Mouse (Mus musculus) CH12.LX (cell line): ENCODE measurements around the gene Cacna1i. TPM values are rescaled to one million over a fixed set of nuclear protein-coding genes. Genes with fewer than 3 reads are reported as not detected.

Experiments
- DNase-seq: peaks from one replicate; pipeline ENCODE4 v3.0.0-alpha.2; 2013; ENCODE audit errors: extremely low read depth
- H3K27ac ChIP-seq: 2 replicates; pipeline ENCODE4 v1.5.1; 2012; ENCODE audit warnings: low read depth, mild to moderate bottlenecking, control low read depth, moderate library complexity; ENCODE audit not compliant: insufficient read depth
- H3K27me3 ChIP-seq: replicated peaks from 2 replicates; pipeline ENCODE3; 2012; ENCODE audit warnings: inconsistent platforms
- H3K36me3 ChIP-seq, 2 experiments: replicated peaks in 1 of 2; 2 replicates each; pipeline versions ENCODE3 to v1.6.1; 2012; ENCODE audit warnings: inconsistent platforms in 1 of 2, low read length in 1 of 2, mild to moderate bottlenecking in 1 of 2, mixed read lengths in 1 of 2, moderate library complexity in 1 of 2; ENCODE audit not compliant: control insufficient read depth in 1 of 2, insufficient read depth in 1 of 2
- H3K4me1 ChIP-seq, 2 experiments: 2 replicates each; pipeline ENCODE4 v1.6.1; 2012; ENCODE audit warnings: inconsistent platforms in 1 of 2, moderate library complexity in 1 of 2; ENCODE audit not compliant: insufficient read depth in 2 of 2, control insufficient read depth in 1 of 2
- H3K4me2 ChIP-seq: 2 replicates; pipeline ENCODE4 v1.6.1; 2012; ENCODE audit warnings: low read depth, mild to moderate bottlenecking, control low read depth; ENCODE audit not compliant: poor library complexity, insufficient read depth, severe bottlenecking
- H3K4me3 ChIP-seq, 3 experiments: fragments of 150-350 bp in 1 of 3; sonication (generic) in 1 of 3; replicated peaks in 1 of 3; 2 replicates each; pipeline versions ENCODE3 to v1.5.1; 2011 to 2012; ENCODE audit warnings: low read depth in 2 of 3, low read length in 2 of 3, mild to moderate bottlenecking in 2 of 3, moderate library complexity in 2 of 3, control low read depth in 1 of 3, improper control_type of control experiment in 1 of 3, inconsistent platforms in 1 of 3, mixed read lengths in 1 of 3; ENCODE audit not compliant: poor library complexity in 1 of 3
- H3K79me2 ChIP-seq: replicated peaks from 2 replicates; pipeline ENCODE4 v1.6.1; 2012; ENCODE audit warnings: mild to moderate bottlenecking, moderate library complexity; ENCODE audit not compliant: control insufficient read depth, poor library complexity, insufficient read depth, severe bottlenecking; ENCODE audit errors: extremely low read depth
- H3K9ac ChIP-seq: 2 replicates; pipeline ENCODE4 v1.6.1; 2012; ENCODE audit warnings: low read depth, mild to moderate bottlenecking, control low read depth, moderate library complexity; ENCODE audit not compliant: insufficient read depth
- H3K9me3 ChIP-seq: replicated peaks from 2 replicates; pipeline ENCODE3; 2012; ENCODE audit warnings: low read length, inconsistent platforms, mixed read lengths
- BHLHE40 ChIP-seq: IDR thresholded peaks from 2 replicates; pipeline ENCODE4 v1.6.1; 2011; ENCODE audit warnings: mild to moderate bottlenecking, low read depth, low read length, improper control_type of control experiment
- CHD1 ChIP-seq: IDR thresholded peaks from 2 replicates; pipeline ENCODE4 v1.6.1; 2012; ENCODE audit warnings: low read depth, low read length, improper control_type of control experiment, inconsistent platforms
- ELF1 ChIP-seq: IDR thresholded peaks from 2 replicates; pipeline ENCODE4 v1.6.1; 2014; ENCODE audit warnings: low read depth, mild to moderate bottlenecking, inconsistent platforms, low read length, improper control_type of control experiment
- EP300 ChIP-seq: IDR thresholded peaks from 2 replicates; pipeline ENCODE4 v1.6.1; 2011; ENCODE audit warnings: low read length, improper control_type of control experiment
- ETS1 ChIP-seq: conservative IDR thresholded peaks from 2 replicates; pipeline ENCODE4 v1.6.1; 2012; ENCODE audit warnings: low read depth, mild to moderate bottlenecking, inconsistent platforms, low read length, improper control_type of control experiment, moderate library complexity
- HCFC1 ChIP-seq: IDR thresholded peaks from 2 replicates; pipeline ENCODE4 v1.6.1; 2012; ENCODE audit warnings: low read depth, mild to moderate bottlenecking, inconsistent platforms, low read length, improper control_type of control experiment
- IRF4 ChIP-seq: IDR thresholded peaks from 2 replicates; pipeline ENCODE4 v1.6.1; 2014; ENCODE audit warnings: low read depth, mild to moderate bottlenecking, inconsistent platforms, low read length, improper control_type of control experiment
- MEF2A ChIP-seq: IDR thresholded peaks from 2 replicates; pipeline ENCODE4 v1.6.1; 2014; ENCODE audit warnings: low read depth, mild to moderate bottlenecking, inconsistent platforms, low read length, improper control_type of control experiment, borderline replicate concordance
- MXI1 ChIP-seq: IDR thresholded peaks from 2 replicates; pipeline ENCODE4 v1.6.1; 2011; ENCODE audit warnings: mild to moderate bottlenecking, low read depth, low read length, improper control_type of control experiment
- NELFE ChIP-seq: IDR thresholded peaks from 2 replicates; pipeline ENCODE4 v1.6.1; 2011; ENCODE audit warnings: low read depth, low read length, improper control_type of control experiment
- PAX5 ChIP-seq: IDR thresholded peaks from 2 replicates; pipeline ENCODE4 v1.6.1; 2012; ENCODE audit warnings: low read length, inconsistent platforms, mixed read lengths
- RCOR1 ChIP-seq: conservative IDR thresholded peaks from 2 replicates; pipeline ENCODE4 v1.6.1; 2012; ENCODE audit warnings: low read depth, mild to moderate bottlenecking, inconsistent platforms, low read length, improper control_type of control experiment
- SMC3 ChIP-seq: IDR thresholded peaks from 2 replicates; pipeline ENCODE4 v1.6.1; 2011; ENCODE audit warnings: low read depth, low read length, improper control_type of control experiment
- TCF12 ChIP-seq: IDR thresholded peaks from 2 replicates; pipeline ENCODE4 v1.6.1; 2014; ENCODE audit warnings: low read depth, mild to moderate bottlenecking, inconsistent platforms, low read length, improper control_type of control experiment
- USF2 ChIP-seq: conservative IDR thresholded peaks from 2 replicates; pipeline ENCODE4 v1.6.1; 2011; ENCODE audit warnings: low read depth, low read length, improper control_type of control experiment
- ZC3H11A ChIP-seq: IDR thresholded peaks from 2 replicates; pipeline ENCODE4 v1.6.1; 2012; ENCODE audit warnings: low read depth, mild to moderate bottlenecking, inconsistent platforms, low read length, improper control_type of control experiment
- ZMIZ1 ChIP-seq: IDR thresholded peaks from 2 replicates; pipeline ENCODE4 v1.6.1; 2012; ENCODE audit warnings: low read depth, mild to moderate bottlenecking, inconsistent platforms, low read length, improper control_type of control experiment
- ZNF384 ChIP-seq: IDR thresholded peaks from 2 replicates; pipeline ENCODE4 v1.6.1; 2012; ENCODE audit warnings: low read depth, low read length, improper control_type of control experiment, inconsistent platforms
- dilution Hi-C: fragments of 300-500 bp; cut with MboI; formaldehyde crosslinking; loops from 2 replicates; pipeline ENCODE4 v1.14.3; 2020; ENCODE audit warnings: low sequenced_read_pairs; ENCODE audit not compliant: extremely low pct_unique_long_range_greater_than_20kb, extremely low pct_ligation_motif_present
- in situ Hi-C: fragments of 300-500 bp; cut with MboI; formaldehyde crosslinking; loops from 3 replicates; pipeline ENCODE4 v1.14.3; 2019; ENCODE audit warnings: low sequenced_read_pairs, low pct_ligation_motif_present, low pct_unique_long_range_greater_than_20kb, mixed read lengths
- polyA plus RNA-seq: library from polyadenylated mRNA; unstranded; fragments of >175 nt; gene quantifications from 2 replicates; pipeline ENCODE4 v1.2.1, GENCODE M21; 2012; ENCODE audit warnings: low read depth; ENCODE audit not compliant: insufficient read length
- total RNA-seq, 2 experiments: library from RNA; depleted of rRNA; stranded (reverse); fragments of 300-350 nt in 1 of 2; fragments of >200 nt in 1 of 2; gene quantifications; 2 replicates each; pipeline ENCODE4 v1.2.3; 2012 to 2014

Cacna1i gene
- total and polyA plus RNA-seq, 3 experiments, result under 0.01 TPM; not detected in 2

DNA sequence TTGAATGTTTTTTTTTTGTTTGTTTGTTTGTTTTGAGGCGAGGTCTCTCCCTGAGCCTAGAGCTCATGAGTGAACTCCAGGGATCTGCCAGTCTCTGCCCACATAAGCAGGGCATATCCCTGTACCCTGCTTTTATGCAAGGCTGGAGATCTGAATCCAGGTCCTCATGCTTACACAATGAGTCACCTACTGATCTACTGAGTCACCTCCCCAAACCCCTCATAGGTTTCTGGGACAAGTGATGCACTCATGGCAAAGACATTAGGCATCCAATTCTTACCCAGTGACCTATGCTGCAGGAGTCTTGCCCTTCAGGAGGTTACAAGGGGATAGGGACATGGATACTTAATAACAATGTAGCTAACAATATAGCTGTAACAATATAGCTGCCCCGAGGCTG, 100.1 kb downstream of the Cacna1i start:
- DNase-seq, result no peak
- Histone ChIP-seq H3K4me1 (no peaks in the 10 kb centered on the region), H3K9ac (no peak overlapping the region), H3K36me3 (no peaks in the 10 kb centered on the region), H3K27ac (no peak overlapping the region), H3K27me3 (peaks cover 90% of the 10 kb centered on the region), H3K79me2 (no peaks in the 10 kb centered on the region)
- dilution Hi-C loops, result no loop called here
- in situ Hi-C loops, result no loop called here
- TF ChIP-seq CHD1, result no peak
- TF ChIP-seq MXI1, result no peak
- no peak for TF ChIP-seq SMC3
- TF ChIP-seq, all 38 proteins: peak for 0
- H3K4me2 ChIP-seq, result no peak overlapping the region
- no peaks in the 10 kb centered on the region for H3K9me3 ChIP-seq
- H3K4me3 ChIP-seq, result no peak overlapping the region

- H3K9ac ChIP-seq, result no peak overlapping the region
- H3K9me3 ChIP-seq, result no peaks in the 10 kb centered on the region
- TF ChIP-seq ZMIZ1 (no peak), RCOR1 (no peak), USF2 (no peak), ELF1 (no peak), EP300 (no peak), BHLHE40 (no peak), TCF12 (no peak), ZNF384 (no peak), ZC3H11A (no peak), PAX5 (no peak)
- no peaks in the 10 kb centered on the region for H3K4me1 ChIP-seq
- no peak overlapping the region for H3K4me3 ChIP-seq
- H3K79me2 ChIP-seq, result no peaks in the 10 kb centered on the region
- no peak overlapping the region for H3K4me2 ChIP-seq
- H3K36me3 ChIP-seq, result no peaks in the 10 kb centered on the region
- dilution Hi-C loops, result no loop called here
- H3K27ac ChIP-seq, result no peak overlapping the region
- in situ Hi-C loops, result no loop called here
- DNase-seq, result no peak
- H3K27me3 ChIP-seq, result peaks cover 70% of the 10 kb centered on the region
Observed at GRCm38 (mm10) chr15:80391791-80392190, 104.8 kb downstream of the Cacna1i start.

DNA sequence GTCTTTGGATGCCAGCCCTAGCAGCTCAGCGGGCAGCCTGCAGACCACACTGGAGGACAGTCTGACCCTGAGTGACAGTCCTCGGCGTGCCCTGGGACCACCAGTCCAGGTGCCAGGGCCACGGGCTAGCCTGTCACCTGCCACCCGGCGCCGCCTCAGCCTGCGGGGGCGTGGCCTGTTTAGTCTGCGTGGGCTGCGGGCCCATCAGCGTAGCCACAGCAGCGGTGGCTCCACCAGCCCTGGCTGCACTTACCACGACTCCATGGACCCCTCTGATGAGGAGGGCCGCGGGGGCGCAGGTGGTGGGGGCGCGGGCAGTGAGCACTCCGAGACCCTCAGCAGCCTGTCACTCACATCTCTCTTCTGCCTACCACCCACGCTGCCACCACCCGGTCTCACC, 108.0 kb downstream of the Cacna1i start:
- dilution Hi-C loops, result no loop called here
- Histone ChIP-seq H3K9ac (no peak overlapping the region), H3K9me3 (peaks cover 15% of the 10 kb centered on the region), H3K4me1 (no peaks in the 10 kb centered on the region)
- TF ChIP-seq MEF2A (no peak), NELFE (no peak), CHD1 (no peak), RCOR1 (no peak), EP300 (no peak), HCFC1 (no peak), IRF4 (no peak), ETS1 (no peak)
- TF ChIP-seq, all 38 proteins: peak for 0
- no peak overlapping the region for H3K27ac ChIP-seq
- H3K4me2 ChIP-seq, result no peak overlapping the region
- no peak for DNase-seq
- H3K36me3 ChIP-seq, result no peaks in the 10 kb centered on the region
- in situ Hi-C loops, result no loop called here
- no peak overlapping the region for H3K4me3 ChIP-seq
- H3K79me2 ChIP-seq, result no peaks in the 10 kb centered on the region
- peaks cover 54% of the 10 kb centered on the region for H3K27me3 ChIP-seq
